Mouse (Mus musculus) intestine, embryonic 16.5 days (tissue): Measurements from ENCODE around the gene Pbrm1. TPM values are rescaled to one million over a fixed set of nuclear protein-coding genes. Genes with fewer than 3 reads are reported as not detected.

Experiments
- ATAC-seq: fragments of 200-750 bp; cut with Nextera tagmentation; 2 replicates; pipeline ENCODE4 v1.8.0; 2017; ENCODE audit warnings: moderate TSS enrichment, moderate library complexity
- H3K27ac ChIP-seq: fragments of 300-500 bp; sonication (generic); 2 replicates; pipeline ENCODE4 v1.5.1; 2014; ENCODE audit warnings: mild to moderate bottlenecking, low read length
- H3K27me3 ChIP-seq: fragments of 300-500 bp; sonication (generic); replicated peaks from 2 replicates; pipeline ENCODE4 v1.6.1; 2014; ENCODE audit warnings: low read length, control low read depth, mixed read lengths; ENCODE audit not compliant: control insufficient read depth, insufficient read depth
- H3K36me3 ChIP-seq: fragments of 300-500 bp; sonication (generic); 2 replicates; pipeline ENCODE4 v1.6.1; 2014; ENCODE audit warnings: low read length, control low read depth; ENCODE audit not compliant: control insufficient read depth, insufficient read depth
- H3K4me1 ChIP-seq: fragments of 300-500 bp; sonication (generic); 2 replicates; pipeline ENCODE4 v1.6.1; 2014; ENCODE audit warnings: low read length, control low read depth, mixed read lengths; ENCODE audit not compliant: control insufficient read depth, insufficient read depth
- H3K4me2 ChIP-seq: fragments of 300-500 bp; sonication (generic); 2 replicates; pipeline ENCODE4 v1.6.1; 2014; ENCODE audit warnings: low read depth, low read length, control low read depth
- H3K4me3 ChIP-seq: fragments of 300-500 bp; sonication (generic); 2 replicates; pipeline ENCODE4 v1.5.1; 2014; ENCODE audit warnings: mild to moderate bottlenecking, low read length
- H3K9ac ChIP-seq: fragments of 300-500 bp; sonication (generic); 2 replicates; pipeline ENCODE4 v1.6.1; 2014; ENCODE audit warnings: low read depth, low read length
- H3K9me3 ChIP-seq: fragments of 300-500 bp; sonication (generic); 2 replicates; pipeline ENCODE4 v1.6.1; 2016; ENCODE audit warnings: low read length, control low read depth; ENCODE audit not compliant: control insufficient read depth
- WGBS: fragments of 180-500 bp; shearing (Covaris S2); extraction: QIAGEN DNeasy Blood & Tissue Kit; methylation state at CpG from one replicate; pipeline ENCODE4 v1.1.7; 2014; 5-methylcytosine and 5-hydroxymethylcytosine counted together
- polyA plus RNA-seq: library from polyadenylated mRNA; unstranded; fragments of >200 nt; fragmentation: Nextera tagmentation; extraction: Ambion mirVana; gene quantifications from 2 replicates; pipeline ENCODE4 v1.2.1, GENCODE M21; 2015

Gene Pbrm1
- polyA plus RNA-seq, 1 experiment from 2014 or later, result 79.2 TPM

DNA sequence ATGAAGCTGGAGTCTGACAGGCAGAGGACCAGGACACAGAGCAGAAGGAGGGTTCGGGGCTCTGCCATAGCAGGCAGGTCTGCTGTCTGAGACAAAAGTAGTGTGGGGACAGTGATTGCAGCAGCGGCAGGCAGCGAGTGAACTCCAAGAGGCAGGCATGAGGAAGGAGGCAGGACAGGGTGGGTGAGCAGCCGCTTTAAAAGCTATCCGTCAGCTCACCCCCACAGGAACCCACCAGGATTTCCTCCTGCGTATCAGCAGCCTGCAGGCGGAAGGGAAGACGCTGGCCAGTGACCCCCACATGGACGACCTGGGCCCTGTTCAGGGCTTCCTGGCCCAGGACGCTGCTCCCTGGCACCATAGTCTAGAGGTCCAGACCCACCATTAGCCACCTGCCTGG is 149.5 kb downstream of the Pbrm1 start, which contains the start of gene Stab1:
TSS of gene Stab1 (minus strand) at position 217 of the 400 bp plus-strand sequence.
- Histone ChIP-seq H3K9me3 (no peaks in the 10 kb centered on the region), H3K4me2 (no peak within 1 kb of the TSS), H3K27me3 (no peaks in the 10 kb centered on the region), H3K9ac (peak within 1 kb of the TSS; percentile 6; the same call in 1 of the 2 replicates), H3K36me3 (peaks cover 17% of the 10 kb centered on the region), H3K4me3 (peak within 1 kb of the TSS; percentile 13), H3K27ac (peak within 1 kb of the TSS; percentile 11; the same call in 1 of the 2 replicates), H3K4me1 (peaks cover 5% of the 10 kb centered on the region)
- ATAC-seq, result no peak
- WGBS, result 33% methylated on average over 10 of the region's 10 CpGs

DNA sequence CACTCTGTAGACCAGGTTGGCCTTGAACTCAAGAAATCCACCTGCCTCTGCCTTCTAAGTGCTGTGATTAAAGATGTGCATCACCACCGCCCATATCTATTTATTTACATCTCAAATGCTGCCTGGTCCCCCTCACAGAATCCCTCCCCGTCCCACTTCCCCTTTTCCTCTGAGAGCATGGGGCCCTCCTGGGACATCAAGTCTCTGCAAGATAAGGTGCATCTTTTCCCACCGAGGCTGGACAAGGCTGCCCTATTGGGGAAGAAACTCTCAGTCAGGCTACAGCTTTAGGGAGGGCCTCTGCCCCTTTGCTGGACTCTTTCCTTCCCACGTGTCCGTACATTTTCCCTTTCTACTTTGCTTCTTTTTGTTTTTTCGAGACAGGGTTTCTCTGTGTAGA is 150.6 kb downstream of the Pbrm1 start:
- H3K27ac ChIP-seq, result no peak overlapping the region
- H3K9me3 ChIP-seq, result no peaks in the 10 kb centered on the region
- H3K9ac ChIP-seq, result no peak overlapping the region
- H3K27me3 ChIP-seq, result no peaks in the 10 kb centered on the region
- H3K36me3 ChIP-seq, result peaks cover 27% of the 10 kb centered on the region
- 75% methylated on average over 6 of the region's 6 CpGs for WGBS
- no peak overlapping the region for H3K4me2 ChIP-seq
- no peak for ATAC-seq
- no peak overlapping the region for H3K4me3 ChIP-seq
- H3K4me1 ChIP-seq, result peaks cover 6% of the 10 kb centered on the region; the same call in 1 of the 2 replicates

DNA sequence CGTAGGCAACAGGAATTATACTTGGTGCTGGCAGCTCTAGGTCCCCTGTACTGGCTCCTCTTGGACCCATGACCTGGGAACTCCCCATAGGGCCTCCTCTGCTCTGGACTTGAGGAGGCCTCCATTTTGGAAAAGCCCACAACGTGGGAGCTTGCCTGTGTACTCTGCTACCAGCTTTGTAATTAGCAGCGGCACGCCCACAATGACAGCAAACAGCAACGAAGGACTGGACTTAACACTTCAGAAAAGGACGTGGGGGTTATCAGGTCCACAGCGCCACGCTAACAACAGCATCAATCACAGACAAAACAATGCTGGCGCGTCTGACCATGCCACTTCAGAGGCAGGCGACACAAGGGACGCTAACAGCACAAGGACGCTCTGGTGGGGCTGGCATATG is 152.0 kb downstream of the Pbrm1 start:
- 83% methylated on average over 13 of the region's 13 CpGs for WGBS
- no peaks in the 10 kb centered on the region for H3K27me3 ChIP-seq
- H3K9me3 ChIP-seq, result no peaks in the 10 kb centered on the region
- no peak overlapping the region for H3K4me3 ChIP-seq
- no peak overlapping the region for H3K27ac ChIP-seq
- peaks cover 30% of the 10 kb centered on the region for H3K36me3 ChIP-seq
- ATAC-seq, result no peak
- no peak overlapping the region for H3K9ac ChIP-seq
- H3K4me1 ChIP-seq, result peaks cover 6% of the 10 kb centered on the region; the same call in 1 of the 2 replicates
- H3K4me2 ChIP-seq, result no peak overlapping the region

Other genes with a start within 250 kb of the Pbrm1 start
- gene Tmem110, start 193.5 kb upstream of the Pbrm1 start, polyA plus RNA-seq, result 18.6 and 20.6 TPM in 2 replicates
- gene Mustn1, start 139.9 kb upstream of the Pbrm1 start, polyA plus RNA-seq, result 8.8 and 10.6 TPM in 2 replicates
- gene Itih4, start 132.7 kb upstream of the Pbrm1 start, polyA plus RNA-seq, result 1.0 and 3.1 TPM in 2 replicates
- gene Itih3, start 95.4 kb upstream of the Pbrm1 start, polyA plus RNA-seq, result 3.6 and 8.1 TPM in 2 replicates
- 0.51 and 1.1 TPM in 2 replicates for gene Itih1, start 75.8 kb upstream of the Pbrm1 start, polyA plus RNA-seq
- 8.4 TPM in 2 replicates for gene Nek4, start 67.8 kb upstream of the Pbrm1 start, polyA plus RNA-seq
- gene Glt8d1, start 17.7 kb upstream of the Pbrm1 start, polyA plus RNA-seq, result 35.5 and 38.7 TPM in 2 replicates
- 390 and 392 TPM in 2 replicates for gene Spcs1, start 17.5 kb upstream of the Pbrm1 start, polyA plus RNA-seq
- gene Gnl3, start within 50 bp of the Pbrm1 start, polyA plus RNA-seq, result 96.5 and 107 TPM in 2 replicates
- gene Smim4, start 109.8 kb downstream of the Pbrm1 start, polyA plus RNA-seq, result 87.6 and 92.2 TPM in 2 replicates
- 205 and 208 TPM in 2 replicates for gene Nt5dc2, start 111.9 kb downstream of the Pbrm1 start, polyA plus RNA-seq
- gene Stab1, start 149.5 kb downstream of the Pbrm1 start, polyA plus RNA-seq, result 19.0 and 24.5 TPM in 2 replicates
- 3.5 and 3.7 TPM in 2 replicates for gene Tnnc1, start 189.2 kb downstream of the Pbrm1 start, polyA plus RNA-seq
- 217 and 228 TPM in 2 replicates for gene Nisch, start 197.8 kb downstream of the Pbrm1 start, polyA plus RNA-seq
- gene Sema3g, start 198.7 kb downstream of the Pbrm1 start, polyA plus RNA-seq, result 0.51 and 0.67 TPM in 2 replicates
- 10.5 and 10.8 TPM in 2 replicates for gene Phf7, start 232.2 kb downstream of the Pbrm1 start, polyA plus RNA-seq
- gene Bap1, start 232.3 kb downstream of the Pbrm1 start, polyA plus RNA-seq, result 61.8 and 63.3 TPM in 2 replicates